Comparison of ENCODE assay signal across 14 mouse cellular contexts in genomic region chr5:110597502-110597901, GRCm38 (mm10). TPM values are rescaled to one million over a fixed set of nuclear protein-coding genes. Genes with fewer than 3 reads are reported as not detected.
DNase-seq lines count a peak whose midpoint lies in the region; ATAC-seq and TF ChIP-seq lines count a peak whose summit lies in the region.
"Had no signal": no experiment of that assay in that cellular context is flagged by ENCODE, and none has a peak within 500 bp of the region (broad histone marks: within the 10 kb centered on the region; RNA-seq: fewer than 3 reads in every experiment).

No protein-coding gene starts in this region.

- no peak for TF ChIP-seq POLR2A in thymus, adult 2 months (IDR thresholded peaks at IDR 0.05; ENCODE audit: control insufficient read depth, extremely low read depth, insufficient read depth, low read length, poor library complexity)

- peaks cover 34% of the 10 kb centered on the region for H3K4me1 ChIP-seq in kidney, embryonic 15.5 days
- H3K4me1 ChIP-seq in thymus, adult 2 months (replicated peaks; ENCODE audit: control insufficient read depth, insufficient read depth, low read length), result 0 out of 2 replicates have a peak, but pooled peaks cover 6% of the 10 kb centered on the region
- H3K4me1 ChIP-seq: liver, embryonic 12.5 days had no signal

- no peak overlapping the region for H3K27ac ChIP-seq in kidney, embryonic 15.5 days
- H3K27ac ChIP-seq in thymus, adult 2 months (ENCODE audit: control insufficient read depth, insufficient read depth, low read length), result peak overlapping the region; percentile 41
- H3K27ac ChIP-seq: gastrocnemius, adult 2 months; heart, adult 2 months; liver, embryonic 12.5 days had no signal

- no peaks in the 10 kb centered on the region for H3K27me3 ChIP-seq in kidney, embryonic 15.5 days
- H3K27me3 ChIP-seq in thymus, adult 2 months (ENCODE audit: control insufficient read depth, insufficient read depth, low read length), result no peaks in the 10 kb centered on the region

- ATAC-seq in kidney, embryonic 15.5 days (replicated peaks; ENCODE audit: low FRiP score), result no peak
- ATAC-seq: forebrain, embryonic 14.5 days; liver, embryonic 12.5 days; lung, postnatal 0 days had no signal

- 24% methylated on average over 2 of the region's 2 CpGs for WGBS in kidney, embryonic 15.5 days
- WGBS in thymus, adult 2 months, result 8% methylated on average over 2 of the region's 2 CpGs

- TF ChIP-seq CTCF in thymus, adult 2 months (IDR thresholded peaks at IDR 0.05; ENCODE audit: borderline replicate concordance, control insufficient read depth, extremely low read depth, insufficient read depth, low read length, poor library complexity), result no peak

- peak; percentile 56 for DNase-seq in kidney, postnatal 14 days
- DNase-seq in thymus, adult 2 months, result no peak
- no peak for DNase-seq in thymus, postnatal 36 days
- DNase-seq in induced T-regulatory cell, adult 2 months (ENCODE audit: low read depth), result peak; percentile 70
- no peak for DNase-seq in embryo, embryonic 11 days
- no peak for DNase-seq in spleen, postnatal 14 days (ENCODE audit: low spot score in 2 of 2)
- DNase-seq: gastrocnemius, adult 2 months; heart, adult 2 months; left cerebral cortex, postnatal 4 days; right cerebral cortex, adult 18-20 months had no signal

- no peak overlapping the region for H3K4me3 ChIP-seq in kidney, embryonic 15.5 days (replicated peaks)
- H3K4me3 ChIP-seq in thymus, adult 2 months (ENCODE audit: control insufficient read depth, insufficient read depth, low read length), result no peak overlapping the region
- H3K4me3 ChIP-seq: gastrocnemius, adult 2 months; heart, adult 2 months; liver, embryonic 12.5 days had no signal

- H3K9ac ChIP-seq in kidney, embryonic 15.5 days, result no peak overlapping the region
- H3K9ac ChIP-seq: liver, embryonic 12.5 days had no signal

- H3K9me3 ChIP-seq in kidney, embryonic 15.5 days (replicated peaks), result no peaks in the 10 kb centered on the region
- H3K9me3 ChIP-seq: liver, embryonic 12.5 days had no signal

- H3K36me3 ChIP-seq in kidney, embryonic 15.5 days, result no peaks in the 10 kb centered on the region
- H3K36me3 ChIP-seq in thymus, adult 2 months (ENCODE audit: control insufficient read depth, insufficient read depth, low read length), result no peaks in the 10 kb centered on the region
- H3K36me3 ChIP-seq: liver, embryonic 12.5 days had no signal

- H3K4me2 ChIP-seq in kidney, embryonic 15.5 days, result no peak overlapping the region
- H3K4me2 ChIP-seq: liver, embryonic 12.5 days had no signal

RNA-seq across cellular contexts. Expression of gene Galnt9, which starts 53.3 kb away (rescaled TPM):
- polyA plus RNA-seq in kidney, embryonic 15.5 days (2015; fragmentation: Nextera tagmentation; extraction: Ambion mirVana), result 0.40 and 0.51 TPM in 2 replicates
- polyA plus RNA-seq in thymus, adult 2 months (2012; rRNA removed), result 0.87 and 1.3 TPM in 2 replicates
- polyA plus RNA-seq: liver, embryonic 12.5 days had no signal

RNA-seq across cellular contexts. Expression of gene Noc4l, which starts 55.7 kb away (rescaled TPM):
- 54.0 and 62.4 TPM in 2 replicates for polyA plus RNA-seq in kidney, embryonic 15.5 days (2015; fragmentation: Nextera tagmentation; extraction: Ambion mirVana)
- 140 and 153 TPM in 2 replicates for polyA plus RNA-seq in thymus, adult 2 months (2012; rRNA removed)

RNA-seq across cellular contexts. Expression of gene Ddx51, which starts 55.7 kb away (rescaled TPM):
- 23.7 and 28.2 TPM in 2 replicates for polyA plus RNA-seq in kidney, embryonic 15.5 days (2015; fragmentation: Nextera tagmentation; extraction: Ambion mirVana)
- 33.4 and 34.6 TPM in 2 replicates for polyA plus RNA-seq in thymus, adult 2 months (2012; rRNA removed)

Comparison
In these comparisons a context has a peak if more than half of its experiments do, and no peak if none do; other contexts are left out.
1. DNase-seq: peak in kidney, postnatal 14 days (single experiment) and induced T-regulatory cell, adult 2 months (single experiment); none in thymus, adult 2 months (single experiment), thymus, postnatal 36 days (0 of 2), embryo, embryonic 11 days (single experiment) and spleen, postnatal 14 days (0 of 2).